Comparison of ENCODE assay signal across 15 mouse cellular contexts in the genomic region with DNA sequence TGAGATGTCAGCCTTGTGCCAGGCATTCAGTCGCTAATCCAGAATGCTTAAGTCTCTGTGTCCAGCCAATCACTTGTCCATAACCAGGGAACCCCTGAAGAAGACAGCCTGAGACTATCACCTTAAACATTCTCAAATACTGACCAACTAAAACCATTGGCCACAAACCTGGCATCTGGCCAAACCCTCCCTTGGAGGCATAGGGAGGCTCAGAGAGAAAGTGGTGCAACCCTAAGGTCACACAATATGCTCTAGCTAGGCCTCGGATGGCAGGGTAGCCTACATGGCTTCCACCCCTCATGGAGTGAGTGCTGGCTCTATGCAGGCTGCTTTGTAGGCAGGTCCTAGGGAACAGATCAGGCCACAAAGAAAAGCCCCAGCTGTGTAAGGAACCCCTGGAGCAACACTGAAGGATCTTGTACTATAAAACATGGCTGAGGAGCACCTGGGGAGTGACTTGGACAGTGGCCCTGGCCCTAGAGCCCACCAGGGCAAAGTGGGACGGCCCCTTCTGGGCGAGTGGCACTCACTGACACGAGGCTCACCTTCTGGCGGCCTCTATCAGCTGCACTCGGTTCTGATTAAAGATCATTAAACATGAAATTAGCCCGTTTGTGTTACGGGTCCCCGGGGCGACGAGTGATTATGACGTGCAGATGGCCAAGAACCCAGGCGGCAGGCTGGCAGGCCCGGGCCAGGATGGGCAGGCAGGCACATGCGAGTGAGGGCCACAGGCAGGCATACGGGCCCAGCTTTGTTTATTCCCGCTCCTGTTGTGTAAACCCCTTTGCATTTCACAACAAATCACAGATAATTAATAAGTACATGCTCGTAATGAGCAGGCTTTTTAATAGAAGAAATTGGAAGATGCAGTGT. TPM values are rescaled to one million over a fixed set of nuclear protein-coding genes. Genes with fewer than 3 reads are reported as not detected.
A peak's percentile ranks its signal among the peaks of the same experiment; 100 is the strongest.
DNase-seq lines count a peak whose midpoint lies in the region; ATAC-seq and TF ChIP-seq lines count a peak whose summit lies in the region.
"Had no signal": no experiment of that assay in that cellular context is flagged by ENCODE, and none has a peak within 500 bp of the region (broad histone marks: within the 10 kb centered on the region; RNA-seq: fewer than 3 reads in every experiment).

No protein-coding gene starts in this region.

- peak; percentile 34; the same call in 1 of the 2 replicates for ATAC-seq in hindbrain, embryonic 16.5 days
- ATAC-seq: liver, embryonic 12.5 days had no signal

- no peaks in the 10 kb centered on the region for H3K9me3 ChIP-seq in ES-E14 (ENCODE audit: control insufficient read depth, insufficient read depth, low read depth, low read length)
- no peaks in the 10 kb centered on the region for H3K9me3 ChIP-seq in embryonic facial prominence, embryonic 10.5 days
- no peaks in the 10 kb centered on the region for H3K9me3 ChIP-seq in hindbrain, embryonic 16.5 days (ENCODE audit: control insufficient read depth, low read length)
- H3K9me3 ChIP-seq in limb, embryonic 10.5 days (replicated peaks) = no peaks in the 10 kb centered on the region
- H3K9me3 ChIP-seq: G1E; liver, embryonic 12.5 days had no signal

- in situ Hi-C loops in ES-E14 (cut with MboI; ENCODE audit: low sequenced_read_pairs in 2 of 2, unreplicated experiment in 2 of 2) = no loop called here

- H3K4me1 ChIP-seq in ES-E14 (ENCODE audit: control insufficient read depth in 2 of 2, insufficient read depth in 2 of 2, low read length in 2 of 2, poor library complexity in 1 of 2) = peaks cover 0 to 2% of the 10 kb centered on the region in 2 experiments; a peak in 1 of 4 replicates
- H3K4me1 ChIP-seq in embryonic facial prominence, embryonic 10.5 days = peaks cover 27% of the 10 kb centered on the region
- peaks cover 31% of the 10 kb centered on the region for H3K4me1 ChIP-seq in hindbrain, embryonic 16.5 days (ENCODE audit: control insufficient read depth, insufficient read depth, low read depth, low read length)
- no peaks in the 10 kb centered on the region for H3K4me1 ChIP-seq in thymus, adult 2 months (replicated peaks; ENCODE audit: control insufficient read depth, insufficient read depth, low read length)
- H3K4me1 ChIP-seq in limb, embryonic 10.5 days = peaks cover 16% of the 10 kb centered on the region
- H3K4me1 ChIP-seq: liver, embryonic 12.5 days had no signal

- peak; percentile 29 for DNase-seq in heart, postnatal 4 days
- DNase-seq in heart, postnatal 25 days (ENCODE audit: low spot score) = no peak
- DNase-seq in ES-E14 (ENCODE audit: low read depth, low spot score) = no peak
- no peak for DNase-seq in embryonic facial prominence, embryonic 10.5 days (ENCODE audit: low spot score)
- DNase-seq in thymus, adult 2 months = no peak
- DNase-seq in limb, embryonic 10.5 days (ENCODE audit: low spot score) = no peak
- no peak for DNase-seq in Muller cell, postnatal 12 days (ENCODE audit: inconsistent ontology term)
- DNase-seq: adrenal gland, postnatal 36 days; kidney, adult 9 months; lung, postnatal 36 days; spleen, adult 18-20 months had no signal

- TF ChIP-seq CTCF in thymus, adult 2 months (IDR thresholded peaks at IDR 0.05; ENCODE audit: borderline replicate concordance, control insufficient read depth, extremely low read depth, insufficient read depth, low read length, poor library complexity) = no peak

- intact Hi-C loops in heart, postnatal 25 days (cut with DNase I) = no loop called here

- no peak for TF ChIP-seq POLR2A in thymus, adult 2 months (IDR thresholded peaks at IDR 0.05; ENCODE audit: control insufficient read depth, extremely low read depth, insufficient read depth, low read length, poor library complexity)

- no peaks in the 10 kb centered on the region for H3K36me3 ChIP-seq in ES-E14 (ENCODE audit: control insufficient read depth, insufficient read depth, low read length, poor library complexity, severe bottlenecking)
- no peaks in the 10 kb centered on the region for H3K36me3 ChIP-seq in embryonic facial prominence, embryonic 10.5 days (replicated peaks)
- H3K36me3 ChIP-seq in hindbrain, embryonic 16.5 days (ENCODE audit: control insufficient read depth, insufficient read depth, low read length) = no peaks in the 10 kb centered on the region
- no peaks in the 10 kb centered on the region for H3K36me3 ChIP-seq in thymus, adult 2 months (ENCODE audit: control insufficient read depth, insufficient read depth, low read length)
- H3K36me3 ChIP-seq in limb, embryonic 10.5 days = no peaks in the 10 kb centered on the region
- H3K36me3 ChIP-seq: G1E; liver, embryonic 12.5 days had no signal

- peak overlapping the region; percentile 52 to 56 for H3K4me3 ChIP-seq in ES-E14 (ENCODE audit: insufficient read depth in 1 of 2, low read depth in 1 of 2, low read length in 2 of 2, poor library complexity in 1 of 2, severe bottlenecking in 1 of 2)
- H3K4me3 ChIP-seq in embryonic facial prominence, embryonic 10.5 days = no peak overlapping the region
- no peak overlapping the region for H3K4me3 ChIP-seq in hindbrain, embryonic 16.5 days (ENCODE audit: low read length)
- no peak overlapping the region for H3K4me3 ChIP-seq in thymus, adult 2 months (ENCODE audit: control insufficient read depth, insufficient read depth, low read length)
- no peak overlapping the region for H3K4me3 ChIP-seq in limb, embryonic 10.5 days
- H3K4me3 ChIP-seq: liver, embryonic 12.5 days had no signal

- peak overlapping the region; percentile 46 for H3K9ac ChIP-seq in ES-E14 (ENCODE audit: insufficient read depth, low read depth, low read length, poor library complexity, severe bottlenecking)
- H3K9ac ChIP-seq in hindbrain, embryonic 16.5 days (ENCODE audit: low read depth, low read length) = no peak overlapping the region
- H3K9ac ChIP-seq: liver, embryonic 12.5 days had no signal

- no peak overlapping the region for H3K4me2 ChIP-seq in hindbrain, embryonic 16.5 days (ENCODE audit: low read length)
- H3K4me2 ChIP-seq: liver, embryonic 12.5 days had no signal

- H3K27me3 ChIP-seq in embryonic facial prominence, embryonic 10.5 days (replicated peaks; ENCODE audit: low read depth, poor library complexity, severe bottlenecking) = 0 out of 2 replicates have a peak, but pooled peaks cover 21% of the 10 kb centered on the region
- no peaks in the 10 kb centered on the region for H3K27me3 ChIP-seq in hindbrain, embryonic 16.5 days (replicated peaks; ENCODE audit: control insufficient read depth, insufficient read depth, low read length)
- H3K27me3 ChIP-seq in thymus, adult 2 months (ENCODE audit: control insufficient read depth, insufficient read depth, low read length) = no peaks in the 10 kb centered on the region; the same call in 1 of the 2 replicates
- H3K27me3 ChIP-seq in limb, embryonic 10.5 days (ENCODE audit: low read depth, poor library complexity, severe bottlenecking) = peaks cover 78% of the 10 kb centered on the region

- H3K27ac ChIP-seq in ES-E14 (ENCODE audit: insufficient read depth, low read depth, low read length, poor library complexity, severe bottlenecking) = no peak overlapping the region
- H3K27ac ChIP-seq in embryonic facial prominence, embryonic 10.5 days (replicated peaks) = 0 out of 2 replicates have a peak overlapping the region, but pooled peaks have one; percentile 14
- peak overlapping the region; percentile 55 for H3K27ac ChIP-seq in hindbrain, embryonic 16.5 days (ENCODE audit: low read depth, low read length)
- no peak overlapping the region for H3K27ac ChIP-seq in thymus, adult 2 months (ENCODE audit: control insufficient read depth, insufficient read depth, low read length)
- no peak overlapping the region for H3K27ac ChIP-seq in limb, embryonic 10.5 days
- H3K27ac ChIP-seq: liver, embryonic 12.5 days had no signal

- 78% methylated on average over 19 of the region's 19 CpGs for WGBS in embryonic facial prominence, embryonic 10.5 days
- whole genome bisulfite sequencing in hindbrain, embryonic 16.5 days = 43% methylated on average over 19 of the region's 19 CpGs
- WGBS in thymus, adult 2 months = 93% methylated on average over 19 of the region's 19 CpGs
- WGBS in limb, embryonic 10.5 days = 69% methylated on average over 19 of the region's 19 CpGs

RNA-seq across cellular contexts. Expression of a gene that starts 28.8 kb away (rescaled TPM):
- 10 to 100 TPM; 22.1 to 22.8 TPM for total RNA-seq in heart, postnatal 4 days (2021)
- 10 to 100 TPM; 20.6 to 21.4 TPM for total RNA-seq in heart, postnatal 25 days (2021)
- 42.3 and 64.3 TPM in 2 replicates for total RNA-seq in ES-E14 (2012; rRNA removed)
- polyA plus RNA-seq in embryonic facial prominence, embryonic 10.5 days (2016; fragmentation: Nextera tagmentation; extraction: Ambion mirVana) = 37.9 and 39.3 TPM in 2 replicates
- polyA plus RNA-seq in hindbrain, embryonic 16.5 days (2015; fragmentation: Nextera tagmentation; extraction: Ambion mirVana) = 45.7 and 46.0 TPM in 2 replicates
- polyA plus RNA-seq in thymus, adult 2 months (2012; rRNA removed) = 49.6 and 55.7 TPM in 2 replicates
- 41.3 and 43.5 TPM in 2 replicates for polyA plus RNA-seq in limb, embryonic 10.5 days (2016; fragmentation: Nextera tagmentation; extraction: Ambion mirVana)

RNA-seq across cellular contexts. Expression of a gene that starts 37.1 kb away (rescaled TPM):
- 1 to 10 TPM; 6.6 to 7.2 TPM for total RNA-seq in heart, postnatal 4 days (2021)
- total RNA-seq in heart, postnatal 25 days (2021) = 1 to 10 TPM; 3.1 to 3.5 TPM
- 25.3 and 35.2 TPM in 2 replicates for total RNA-seq in ES-E14 (2012; rRNA removed)
- 16.4 and 16.7 TPM in 2 replicates for polyA plus RNA-seq in embryonic facial prominence, embryonic 10.5 days (2016; fragmentation: Nextera tagmentation; extraction: Ambion mirVana)
- 51.4 and 59.0 TPM in 2 replicates for polyA plus RNA-seq in hindbrain, embryonic 16.5 days (2015; fragmentation: Nextera tagmentation; extraction: Ambion mirVana)
- polyA plus RNA-seq in thymus, adult 2 months (2012; rRNA removed) = 78.7 and 84.3 TPM in 2 replicates
- polyA plus RNA-seq in limb, embryonic 10.5 days (2016; fragmentation: Nextera tagmentation; extraction: Ambion mirVana) = 13.2 and 15.8 TPM in 2 replicates

RNA-seq across cellular contexts. Expression of a gene that starts 37.1 kb away (rescaled TPM):
- 10 to 100 TPM; 12.0 TPM for total RNA-seq in heart, postnatal 4 days (2021)
- total RNA-seq in heart, postnatal 25 days (2021) = 10 to 100 TPM; 17.3 to 18.9 TPM
- 21.2 and 30.5 TPM in 2 replicates for total RNA-seq in ES-E14 (2012; rRNA removed)
- polyA plus RNA-seq in embryonic facial prominence, embryonic 10.5 days (2016; fragmentation: Nextera tagmentation; extraction: Ambion mirVana) = 35.2 and 39.4 TPM in 2 replicates
- 75.8 and 78.6 TPM in 2 replicates for polyA plus RNA-seq in hindbrain, embryonic 16.5 days (2015; fragmentation: Nextera tagmentation; extraction: Ambion mirVana)
- 74.5 and 83.5 TPM in 2 replicates for polyA plus RNA-seq in thymus, adult 2 months (2012; rRNA removed)
- 34.0 and 37.3 TPM in 2 replicates for polyA plus RNA-seq in limb, embryonic 10.5 days (2016; fragmentation: Nextera tagmentation; extraction: Ambion mirVana)

RNA-seq across cellular contexts. Expression of a gene that starts 42.2 kb away (rescaled TPM):
- total RNA-seq in heart, postnatal 4 days (2021) = under 1 TPM; 0.26 to 0.32 TPM
- total RNA-seq in heart, postnatal 25 days (2021) = not detected
- total RNA-seq in ES-E14 (2012; rRNA removed) = 0.37 and 0.49 TPM in 2 replicates
- polyA plus RNA-seq in embryonic facial prominence, embryonic 10.5 days (2016; fragmentation: Nextera tagmentation; extraction: Ambion mirVana) = 0.97 and 1.2 TPM in 2 replicates
- polyA plus RNA-seq in hindbrain, embryonic 16.5 days (2015; fragmentation: Nextera tagmentation; extraction: Ambion mirVana) = 3.3 and 4.4 TPM in 2 replicates
- 2.9 and 3.4 TPM in 2 replicates for polyA plus RNA-seq in thymus, adult 2 months (2012; rRNA removed)
- polyA plus RNA-seq in limb, embryonic 10.5 days (2016; fragmentation: Nextera tagmentation; extraction: Ambion mirVana) = 0.25 and 0.33 TPM in 2 replicates
- polyA plus RNA-seq: heart, embryonic 14.5 days; liver, embryonic 12.5 days had no signal

RNA-seq across cellular contexts. Expression of a gene that starts 46.5 kb away (rescaled TPM):
- 10 to 100 TPM; 38.8 to 39.4 TPM for total RNA-seq in heart, postnatal 4 days (2021)
- total RNA-seq in heart, postnatal 25 days (2021) = 10 to 100 TPM; 12.1 to 16.7 TPM
- 25.5 and 41.4 TPM in 2 replicates for total RNA-seq in ES-E14 (2012; rRNA removed)
- polyA plus RNA-seq in embryonic facial prominence, embryonic 10.5 days (2016; fragmentation: Nextera tagmentation; extraction: Ambion mirVana) = 45.3 and 46.5 TPM in 2 replicates
- 45.8 and 46.6 TPM in 2 replicates for polyA plus RNA-seq in hindbrain, embryonic 16.5 days (2015; fragmentation: Nextera tagmentation; extraction: Ambion mirVana)
- polyA plus RNA-seq in thymus, adult 2 months (2012; rRNA removed) = 48.8 and 50.8 TPM in 2 replicates
- polyA plus RNA-seq in limb, embryonic 10.5 days (2016; fragmentation: Nextera tagmentation; extraction: Ambion mirVana) = 55.3 and 57.4 TPM in 2 replicates

Comparison
In these comparisons a context has a peak if more than half of its experiments do, and no peak if none do; other contexts are left out.
1. H3K27ac ChIP-seq: peak in embryonic facial prominence, embryonic 10.5 days (single experiment) and hindbrain, embryonic 16.5 days (single experiment); none in ES-E14 (single experiment), thymus, adult 2 months (single experiment) and limb, embryonic 10.5 days (single experiment).
2. H3K4me3 ChIP-seq: peak in ES-E14 (2 of 2); none in embryonic facial prominence, embryonic 10.5 days (single experiment), hindbrain, embryonic 16.5 days (single experiment), thymus, adult 2 months (single experiment) and limb, embryonic 10.5 days (single experiment).